Mouse (Mus musculus) heart, postnatal 36 days (tissue): ENCODE data around the gene Gm15127. TPM values are rescaled to one million over a fixed set of nuclear protein-coding genes. Genes with fewer than 3 reads are reported as not detected.
"Not testable (repeated sequence)": the region's sequence is repeated elsewhere in the genome, so short reads cannot be mapped to it uniquely, and the experiment has no call there.

ENCODE experiments used
- DNase-seq, 2 experiments: peaks; one replicate each; pipeline ENCODE4 v3.0.0; 2021 to 2022
- intact Hi-C: fragments of 180-260 bp; cut with DNase I; formaldehyde crosslinking; loops from one replicate; pipeline ENCODE4 v1.15.1; 2025
- total RNA-seq, 2 experiments: library from RNA; stranded (reverse); gene quantifications; 2 replicates each; pipeline ENCODE4 v1.2.3; 2021

Gene Gm15127
- not detected for total RNA-seq

- intact Hi-C loops, DNase-seq: not testable (repeated sequence)
Observed at GRCm38 (mm10) chrX:148663298-148663697, at the start of gene Gm15127. TSS of gene Gm15127 (plus strand) at chrX:148663598.

GRCm38 (mm10) chrX:148615053-148615452, 48.3 kb upstream of the Gm15127 start, which contains the start of gene Gm8334:
TSS of gene Gm8334 (minus strand) at chrX:148615153.
- intact Hi-C loops = not testable (repeated sequence)

DNA sequence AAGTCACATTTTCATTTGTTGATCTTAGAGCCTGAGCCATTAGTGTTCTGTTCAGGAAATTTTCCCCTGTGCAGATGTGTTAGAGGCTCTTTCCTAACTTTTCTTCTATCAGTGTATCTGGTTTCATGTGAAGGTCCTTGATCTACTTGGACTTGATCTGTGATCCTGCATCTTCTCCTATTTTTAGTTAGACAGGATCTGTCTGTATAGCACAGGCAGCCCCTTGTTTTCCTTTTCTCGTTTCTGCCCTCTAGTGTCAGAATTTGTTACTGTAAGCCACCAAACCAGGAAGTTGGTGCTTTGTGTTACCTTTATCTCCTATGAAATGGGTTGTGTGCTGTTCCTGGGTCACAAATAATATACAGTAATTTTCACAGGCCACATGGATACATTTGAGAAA, 12.9 kb downstream of the Gm15127 start:
- DNase-seq, intact Hi-C loops: not testable (repeated sequence)

More at GRCm38 (mm10) chrX:148615053-148615452, 48.3 kb upstream of the Gm15127 start, which contains the start of gene Gm8334:
- DNase-seq = not testable (repeated sequence)

Other genes starting within 250 kb of the Gm15127 start
- gene Gm15114, start 174.6 kb upstream of the Gm15127 start, total RNA-seq = not detected
- not detected for gene Gm8334, start 48.4 kb upstream of the Gm15127 start, total RNA-seq
- gene Luzp4, start 194.0 kb downstream of the Gm15127 start, total RNA-seq = not detected